Mouse (Mus musculus): ENCODE results near the gene Nbea.

The Nbea gene

GRCm38 (mm10) chr3:55752558-55752957, 430.9 kb downstream of the Nbea start:
- no peak for DNase-seq (ENCODE audit: low spot score in 2 of 2)

- no peak for DNase-seq (ENCODE audit: low spot score in 2 of 2)
These were observed 432.1 kb downstream of the Nbea start for GRCm38 (mm10) chr3:55751363-55751762.

GRCm38 (mm10) chr3:55750445-55751065, 432.9 kb downstream of the Nbea start:
- no peak for DNase-seq (ENCODE audit: low spot score in 2 of 2)

- no peak for DNase-seq (ENCODE audit: low spot score in 2 of 2)
These were observed 439.6 kb downstream of the Nbea start for GRCm38 (mm10) chr3:55743885-55744284.

- DNase-seq (ENCODE audit: low spot score in 2 of 2) = no peak
These were observed 440.8 kb downstream of the Nbea start for GRCm38 (mm10) chr3:55742654-55743053.

- DNase-seq (ENCODE audit: low spot score in 2 of 2) = no peak
These were observed 441.3 kb downstream of the Nbea start for GRCm38 (mm10) chr3:55742218-55742617.

GRCm38 (mm10) chr3:55741428-55741827, 442.1 kb downstream of the Nbea start:
- no peak for DNase-seq (ENCODE audit: low spot score in 2 of 2)

GRCm38 (mm10) chr3:55733665-55734064, 449.8 kb downstream of the Nbea start:
- DNase-seq (ENCODE audit: low spot score in 2 of 2) = no peak

GRCm38 (mm10) chr3:55730549-55730948, 453.0 kb downstream of the Nbea start:
- no peak for DNase-seq (ENCODE audit: low spot score in 2 of 2)

- DNase-seq (ENCODE audit: low spot score in 2 of 2) = no peak
These were observed 453.4 kb downstream of the Nbea start for GRCm38 (mm10) chr3:55730142-55730541.

GRCm38 (mm10) chr3:55714260-55714659, 469.2 kb downstream of the Nbea start:
- no peak for DNase-seq (ENCODE audit: low spot score in 2 of 2)

GRCm38 (mm10) chr3:55713856-55714255, 469.6 kb downstream of the Nbea start:
- no peak for DNase-seq (ENCODE audit: low spot score in 2 of 2)

- DNase-seq (ENCODE audit: low spot score in 2 of 2) = no peak
These were observed 473.2 kb downstream of the Nbea start for GRCm38 (mm10) chr3:55710300-55710699.

- no peak for DNase-seq (ENCODE audit: low spot score in 2 of 2)
These were observed 481.9 kb downstream of the Nbea start for GRCm38 (mm10) chr3:55701632-55702031.

GRCm38 (mm10) chr3:55697174-55697573, 486.3 kb downstream of the Nbea start:
- no peak for DNase-seq (ENCODE audit: low spot score in 2 of 2)

GRCm38 (mm10) chr3:55693073-55693472, 490.4 kb downstream of the Nbea start:
- no peak for DNase-seq (ENCODE audit: low spot score in 2 of 2)

- DNase-seq (ENCODE audit: low spot score in 2 of 2) = no peak
These were observed 495.4 kb downstream of the Nbea start for GRCm38 (mm10) chr3:55688098-55688497.

- no peak for DNase-seq (ENCODE audit: low spot score in 2 of 2)
These were observed 496.5 kb downstream of the Nbea start for GRCm38 (mm10) chr3:55686993-55687392.

- no peak for DNase-seq (ENCODE audit: low spot score in 2 of 2)
These were observed 497.9 kb downstream of the Nbea start for GRCm38 (mm10) chr3:55685627-55686026.

- DNase-seq (ENCODE audit: low spot score in 2 of 2) = peak in 1 of 2 experiments; percentile 24
These were observed 498.6 kb downstream of the Nbea start for GRCm38 (mm10) chr3:55684892-55685291.

- no peak for DNase-seq (ENCODE audit: low spot score in 2 of 2)
These were observed 505.8 kb downstream of the Nbea start for GRCm38 (mm10) chr3:55677691-55678090.

- no peak for DNase-seq (ENCODE audit: low spot score in 2 of 2)
These were observed 509.3 kb downstream of the Nbea start for GRCm38 (mm10) chr3:55674185-55674584.

GRCm38 (mm10) chr3:55667048-55667447, 516.5 kb downstream of the Nbea start:
- DNase-seq (ENCODE audit: low spot score in 2 of 2) = no peak

- DNase-seq (ENCODE audit: low spot score in 2 of 2) = no peak
These were observed 517.6 kb downstream of the Nbea start for GRCm38 (mm10) chr3:55665928-55666327.

All from frontal cortex, postnatal 25 days (tissue).